Mouse (Mus musculus) cortical plate, adult 2 months (tissue): ENCODE results near the gene Man2b2. TPM values are rescaled to one million over a fixed set of nuclear protein-coding genes. Genes with fewer than 3 reads are reported as not detected.

Experiments
- H3K27ac ChIP-seq: fragments of 200-500 bp; 2 replicates; pipeline ENCODE4 v1.5.1; 2012; ENCODE audit warnings: low read length, control low read depth, inconsistent platforms; ENCODE audit not compliant: insufficient read depth
- H3K4me1 ChIP-seq: fragments of 200-500 bp; 2 replicates; pipeline ENCODE4 v1.6.1; 2011; ENCODE audit warnings: low read length; ENCODE audit not compliant: control insufficient read depth, insufficient read depth
- H3K4me3 ChIP-seq: fragments of 200-500 bp; 2 replicates; pipeline ENCODE4 v1.5.1; 2011; ENCODE audit warnings: mild to moderate bottlenecking, low read length, control low read depth; ENCODE audit not compliant: insufficient read depth
- CTCF ChIP-seq: fragments of 200-500 bp; IDR thresholded peaks from 2 replicates; pipeline ENCODE4 v1.5.1; 2011; ENCODE audit warnings: mild to moderate bottlenecking, control low read depth, low read length; ENCODE audit not compliant: insufficient read depth; ENCODE audit errors: extremely low read depth
- POLR2A ChIP-seq: fragments of 200-500 bp; IDR thresholded peaks from 2 replicates; pipeline ENCODE4 v1.6.1; 2011; ENCODE audit warnings: mild to moderate bottlenecking, low read length, control low read depth; ENCODE audit not compliant: insufficient read depth; ENCODE audit errors: extremely low read depth
- polyA plus RNA-seq: library from polyadenylated mRNA; depleted of rRNA; stranded (reverse); fragments of >200 nt; gene quantifications from 2 replicates; pipeline ENCODE4 v1.2.3, GENCODE M21; 2012; rRNA removed

The Man2b2 gene
- polyA plus RNA-seq, 1 experiment: 35.3 TPM

- H3K4me3 ChIP-seq: no peak overlapping the region
- H3K27ac ChIP-seq: no peak overlapping the region
- no peaks in the 10 kb centered on the region for H3K4me1 ChIP-seq
- TF ChIP-seq POLR2A (no peak), CTCF (no peak)
These were observed 53.3 kb downstream of the Man2b2 start for GRCm38 (mm10) chr5:36777186-36777585.

GRCm38 (mm10) chr5:36776021-36776575, 54.4 kb downstream of the Man2b2 start:
- no peak overlapping the region for H3K27ac ChIP-seq
- TF ChIP-seq CTCF: no peak
- TF ChIP-seq POLR2A: no peak

GRCm38 (mm10) chr5:36775317-36775716, 55.1 kb downstream of the Man2b2 start:
- Histone ChIP-seq H3K27ac (no peak overlapping the region), H3K4me3 (no peak overlapping the region), H3K4me1 (no peaks in the 10 kb centered on the region)
- no peak for TF ChIP-seq CTCF
- no peak for TF ChIP-seq POLR2A

More at GRCm38 (mm10) chr5:36776021-36776575, 54.4 kb downstream of the Man2b2 start:
- Histone ChIP-seq H3K4me1 (no peaks in the 10 kb centered on the region), H3K4me3 (no peak overlapping the region)

GRCm38 (mm10) chr5:36772586-36772985, 57.9 kb downstream of the Man2b2 start:
- Histone ChIP-seq H3K27ac (no peak overlapping the region), H3K4me1 (no peaks in the 10 kb centered on the region), H3K4me3 (no peak overlapping the region)
- no peak for TF ChIP-seq POLR2A
- TF ChIP-seq CTCF: no peak

- no peak overlapping the region for H3K4me3 ChIP-seq
- no peak for TF ChIP-seq CTCF
- no peak for TF ChIP-seq POLR2A
- no peak overlapping the region for H3K27ac ChIP-seq
- H3K4me1 ChIP-seq: no peaks in the 10 kb centered on the region
These were observed 60.9 kb downstream of the Man2b2 start for GRCm38 (mm10) chr5:36769603-36770002.

- no peak overlapping the region for H3K27ac ChIP-seq
- TF ChIP-seq POLR2A (no peak), CTCF (no peak)
- no peaks in the 10 kb centered on the region for H3K4me1 ChIP-seq
- no peak overlapping the region for H3K4me3 ChIP-seq
These were observed 63.3 kb downstream of the Man2b2 start for GRCm38 (mm10) chr5:36766958-36767703.

- no peak for TF ChIP-seq CTCF
- TF ChIP-seq POLR2A: no peak
- H3K27ac ChIP-seq: no peak overlapping the region
- no peak overlapping the region for H3K4me3 ChIP-seq
- H3K4me1 ChIP-seq: no peaks in the 10 kb centered on the region
These were observed 70.6 kb downstream of the Man2b2 start for GRCm38 (mm10) chr5:36759848-36760247.

GRCm38 (mm10) chr5:36757033-36757432, 73.4 kb downstream of the Man2b2 start:
- Histone ChIP-seq H3K4me1 (no peaks in the 10 kb centered on the region), H3K4me3 (no peak overlapping the region), H3K27ac (no peak overlapping the region)
- TF ChIP-seq CTCF (peak; percentile 53), POLR2A (no peak)

Other genes starting within 250 kb of the Man2b2 start
- 67.0 and 68.4 TPM in 2 replicates for gene Tbc1d14, start 237.4 kb downstream of the Man2b2 start, polyA plus RNA-seq
- gene D5Ertd579e, start 134.6 kb downstream of the Man2b2 start, polyA plus RNA-seq: 50.8 TPM in 2 replicates
- 22.2 and 22.7 TPM in 2 replicates for gene Bloc1s4, start 82.0 kb downstream of the Man2b2 start, polyA plus RNA-seq
- 302 and 325 TPM in 2 replicates for gene Mrfap1, start 33.9 kb downstream of the Man2b2 start, polyA plus RNA-seq
- gene Ppp2r2c, start 37.9 kb upstream of the Man2b2 start, polyA plus RNA-seq: 442 and 456 TPM in 2 replicates
- gene Wfs1, start 158.6 kb upstream of the Man2b2 start, polyA plus RNA-seq: 39.5 and 46.2 TPM in 2 replicates